Mouse (Mus musculus) hindbrain, embryonic 13.5 days (tissue): Measurements from ENCODE around the gene Acp7. TPM values are rescaled to one million over a fixed set of nuclear protein-coding genes. Genes with fewer than 3 reads are reported as not detected.

Source experiments
- ATAC-seq: fragments of 200-750 bp; cut with Nextera tagmentation; 2 replicates; pipeline ENCODE4 v1.8.0; 2017; ENCODE audit warnings: moderate TSS enrichment; ENCODE audit not compliant: low FRiP score
- H3K27ac ChIP-seq: fragments of 300-500 bp; sonication (generic); 2 replicates; pipeline ENCODE4 v1.5.1; 2015; ENCODE audit warnings: inconsistent platforms, mild to moderate bottlenecking, moderate library complexity
- H3K27me3 ChIP-seq: fragments of 300-500 bp; sonication (generic); 2 replicates; pipeline ENCODE4 v1.6.1; 2015; ENCODE audit warnings: mild to moderate bottlenecking, inconsistent platforms
- H3K36me3 ChIP-seq: fragments of 300-500 bp; sonication (generic); 2 replicates; pipeline ENCODE4 v1.6.1; 2015; ENCODE audit warnings: mild to moderate bottlenecking, inconsistent platforms
- H3K4me1 ChIP-seq: fragments of 300-500 bp; sonication (generic); replicated peaks from 2 replicates; pipeline ENCODE4 v1.6.1; 2015; ENCODE audit warnings: inconsistent platforms
- H3K4me2 ChIP-seq: fragments of 300-500 bp; sonication (generic); 2 replicates; pipeline ENCODE4 v1.6.1; 2015; ENCODE audit warnings: inconsistent platforms, mild to moderate bottlenecking, moderate library complexity
- H3K4me3 ChIP-seq: fragments of 300-500 bp; sonication (generic); 2 replicates; pipeline ENCODE4 v1.5.1; 2015; ENCODE audit warnings: mild to moderate bottlenecking, inconsistent platforms
- H3K9ac ChIP-seq: fragments of 300-500 bp; sonication (generic); 2 replicates; pipeline ENCODE4 v1.6.1; 2015; ENCODE audit warnings: mild to moderate bottlenecking, inconsistent platforms
- H3K9me3 ChIP-seq: fragments of 300-500 bp; sonication (generic); 2 replicates; pipeline ENCODE4 v1.6.1; 2016; ENCODE audit warnings: inconsistent platforms
- WGBS: fragments of 180-500 bp; shearing (Covaris S2); methylation state at CpG from one replicate; pipeline ENCODE4 v1.1.7; 2015; 5-methylcytosine and 5-hydroxymethylcytosine counted together
- microRNA-seq: library from miRNA; unstranded; fragments of <30 nt; microRNA quantifications from one replicate; pipeline ENCODE4, GENCODE M21; 2016
- polyA plus RNA-seq: library from polyadenylated mRNA; unstranded; fragments of >200 nt; fragmentation: Nextera tagmentation; extraction: Ambion mirVana; gene quantifications from 2 replicates; pipeline ENCODE4 v1.2.1, GENCODE M21; 2015

The Acp7 gene
- polyA plus RNA-seq, 1 experiment from 2014 or later = not detected

- no peak for ATAC-seq
- Histone ChIP-seq H3K4me1 (peaks cover 31% of the 10 kb centered on the region), H3K36me3 (peaks cover 26% of the 10 kb centered on the region), H3K4me2 (no peak overlapping the region), H3K27ac (0 out of 2 replicates have a peak overlapping the region, but pooled peaks have one; percentile 12), H3K27me3 (no peaks in the 10 kb centered on the region), H3K9me3 (no peaks in the 10 kb centered on the region), H3K9ac (0 out of 2 replicates have a peak overlapping the region, but pooled peaks have one; percentile 19), H3K4me3 (no peak overlapping the region)
- WGBS = 82% methylated on average over 12 of the region's 12 CpGs
Measured at GRCm38 (mm10) chr7:28570291-28570981, 60.7 kb downstream of the Acp7 start.

DNA sequence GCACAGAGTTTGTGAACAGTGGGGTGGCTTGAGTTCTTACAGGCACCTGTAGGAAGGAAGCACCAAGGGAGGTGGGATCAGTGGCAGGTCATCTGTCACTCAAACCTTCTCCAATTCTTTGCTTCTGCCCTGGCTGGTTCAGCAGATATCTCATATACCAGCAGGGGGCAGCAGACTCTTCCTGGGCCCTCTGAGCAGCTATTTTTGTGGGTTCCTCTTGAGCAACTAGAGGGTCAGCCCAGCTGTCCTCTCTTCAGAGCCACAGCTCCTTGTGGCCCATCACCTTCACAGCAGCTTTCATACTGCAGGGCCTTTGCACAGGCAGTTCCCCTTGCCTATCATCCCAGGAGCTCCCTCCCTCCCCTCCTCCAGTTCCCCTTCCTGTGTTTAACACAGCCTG is 62.9 kb downstream of the Acp7 start:
- Histone ChIP-seq H3K27ac (no peak overlapping the region), H3K4me2 (no peak overlapping the region), H3K4me1 (peaks cover 30% of the 10 kb centered on the region), H3K27me3 (no peaks in the 10 kb centered on the region), H3K9me3 (no peaks in the 10 kb centered on the region), H3K9ac (no peak overlapping the region), H3K4me3 (no peak overlapping the region), H3K36me3 (peaks cover 48% of the 10 kb centered on the region)
- 0 out of 2 replicates have a peak, but pooled peaks have one; percentile 2 for ATAC-seq

DNA sequence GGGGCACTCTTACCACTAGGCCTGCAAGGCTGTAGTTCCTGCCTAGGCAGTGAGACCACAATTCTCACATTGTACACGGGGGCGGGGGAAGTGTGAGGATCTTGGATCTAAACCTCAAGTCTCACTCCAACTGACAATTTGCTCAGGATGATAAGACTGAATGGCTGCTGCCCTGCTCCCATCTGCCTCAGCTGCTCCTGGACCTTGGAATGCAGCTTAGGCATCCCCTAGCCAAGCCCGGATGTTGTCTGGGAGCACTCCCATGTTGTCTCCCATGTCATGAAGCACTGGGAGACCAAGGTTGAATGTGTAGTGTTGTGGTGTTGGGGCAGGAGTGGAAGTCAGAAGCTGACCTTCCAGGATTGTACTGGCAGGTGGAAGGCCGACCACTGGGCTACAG is 63.6 kb downstream of the Acp7 start:
- WGBS = 93% methylated on average over 4 of the region's 4 CpGs
- H3K4me2 ChIP-seq = no peak overlapping the region
- peaks cover 25% of the 10 kb centered on the region for H3K4me1 ChIP-seq
- no peaks in the 10 kb centered on the region for H3K27me3 ChIP-seq
- peaks cover 55% of the 10 kb centered on the region for H3K36me3 ChIP-seq
- ATAC-seq = no peak
- H3K4me3 ChIP-seq = no peak overlapping the region
- no peak overlapping the region for H3K27ac ChIP-seq
- no peaks in the 10 kb centered on the region for H3K9me3 ChIP-seq
- H3K9ac ChIP-seq = no peak overlapping the region

- Histone ChIP-seq H3K36me3 (peaks cover 72% of the 10 kb centered on the region), H3K4me2 (no peak overlapping the region), H3K4me3 (no peak overlapping the region), H3K27ac (no peak overlapping the region), H3K4me1 (peaks cover 6% of the 10 kb centered on the region), H3K9me3 (no peaks in the 10 kb centered on the region), H3K9ac (0 out of 2 replicates have a peak overlapping the region, but pooled peaks have one; percentile 19), H3K27me3 (no peaks in the 10 kb centered on the region)
- WGBS = 78% methylated on average over 5 of the region's 5 CpGs
- no peak for ATAC-seq
Measured at GRCm38 (mm10) chr7:28565407-28565806, 65.7 kb downstream of the Acp7 start.

GRCm38 (mm10) chr7:28562951-28563350 is 68.2 kb downstream of the Acp7 start:
- ATAC-seq = no peak
- no peak overlapping the region for H3K4me2 ChIP-seq

GRCm38 (mm10) chr7:28562371-28562770 is 68.8 kb downstream of the Acp7 start:
- Histone ChIP-seq H3K9me3 (no peaks in the 10 kb centered on the region), H3K27ac (no peak overlapping the region), H3K4me1 (no peaks in the 10 kb centered on the region), H3K4me3 (no peak overlapping the region), H3K36me3 (peaks cover 86% of the 10 kb centered on the region), H3K4me2 (no peak overlapping the region), H3K27me3 (no peaks in the 10 kb centered on the region), H3K9ac (no peak overlapping the region)
- no peak for ATAC-seq
- 79% methylated on average over 13 of the region's 13 CpGs for WGBS

More at GRCm38 (mm10) chr7:28562951-28563350, 68.2 kb downstream of the Acp7 start:
- no peaks in the 10 kb centered on the region for H3K9me3 ChIP-seq
- H3K36me3 ChIP-seq = peaks cover 92% of the 10 kb centered on the region
- no peaks in the 10 kb centered on the region for H3K27me3 ChIP-seq
- H3K9ac ChIP-seq = no peak overlapping the region
- 93% methylated on average over 13 of the region's 13 CpGs for WGBS
- H3K27ac ChIP-seq = no peak overlapping the region
- H3K4me1 ChIP-seq = no peaks in the 10 kb centered on the region
- H3K4me3 ChIP-seq = no peak overlapping the region

DNA sequence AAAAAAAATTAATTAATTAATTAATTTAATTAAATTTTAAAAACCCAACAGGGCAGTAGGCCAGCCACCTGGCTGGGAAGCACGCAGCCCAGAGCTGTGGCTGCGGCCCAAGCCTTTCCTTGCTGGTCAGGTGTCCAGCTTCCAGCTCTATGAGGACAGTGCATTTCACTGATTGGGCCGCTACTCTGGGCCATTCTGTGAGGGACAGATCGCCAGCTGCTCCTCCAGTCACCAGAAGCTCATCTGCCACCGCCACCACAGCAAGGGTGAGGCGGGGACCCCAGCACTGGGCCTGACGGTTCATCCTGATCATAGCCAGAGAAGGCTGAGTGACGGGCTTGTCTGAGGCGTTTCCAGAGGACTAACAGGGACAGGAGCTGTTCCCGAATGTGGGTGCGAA is 69.2 kb downstream of the Acp7 start:
- Histone ChIP-seq H3K9me3 (no peaks in the 10 kb centered on the region), H3K9ac (no peak overlapping the region), H3K4me2 (no peak overlapping the region), H3K4me1 (no peaks in the 10 kb centered on the region), H3K36me3 (peaks cover 82% of the 10 kb centered on the region), H3K27me3 (no peaks in the 10 kb centered on the region), H3K27ac (no peak overlapping the region), H3K4me3 (no peak overlapping the region)
- no peak for ATAC-seq
- 91% methylated on average over 11 of the region's 11 CpGs for WGBS

DNA sequence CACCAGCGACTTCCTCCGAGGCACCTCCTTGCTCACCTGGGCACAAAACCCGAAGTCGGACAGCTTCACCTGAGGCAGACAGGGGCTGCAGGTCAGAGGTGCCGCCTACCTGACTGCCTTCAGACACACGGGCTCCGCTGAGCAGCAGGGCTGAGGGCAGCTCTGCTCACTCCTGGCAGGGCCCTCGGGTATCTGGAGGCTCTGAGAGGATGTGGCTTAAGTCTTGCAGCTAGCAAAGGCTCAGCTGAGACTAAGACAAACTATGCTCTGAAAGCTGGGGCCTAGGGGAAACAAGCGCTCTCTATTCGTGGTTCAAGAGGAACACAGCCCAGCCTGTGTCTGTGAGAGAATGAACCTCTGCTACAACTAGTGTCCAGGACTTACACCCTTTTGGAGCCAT is 70.3 kb downstream of the Acp7 start:
- peaks cover 71% of the 10 kb centered on the region for H3K36me3 ChIP-seq
- 96% methylated on average over 10 of the region's 10 CpGs for WGBS
- H3K9me3 ChIP-seq = no peaks in the 10 kb centered on the region
- no peak overlapping the region for H3K4me2 ChIP-seq
- no peak for ATAC-seq
- H3K27me3 ChIP-seq = no peaks in the 10 kb centered on the region
- peaks cover 3% of the 10 kb centered on the region; the same call in 1 of the 2 replicates for H3K4me1 ChIP-seq
- H3K9ac ChIP-seq = no peak overlapping the region
- H3K27ac ChIP-seq = no peak overlapping the region
- no peak overlapping the region for H3K4me3 ChIP-seq

DNA sequence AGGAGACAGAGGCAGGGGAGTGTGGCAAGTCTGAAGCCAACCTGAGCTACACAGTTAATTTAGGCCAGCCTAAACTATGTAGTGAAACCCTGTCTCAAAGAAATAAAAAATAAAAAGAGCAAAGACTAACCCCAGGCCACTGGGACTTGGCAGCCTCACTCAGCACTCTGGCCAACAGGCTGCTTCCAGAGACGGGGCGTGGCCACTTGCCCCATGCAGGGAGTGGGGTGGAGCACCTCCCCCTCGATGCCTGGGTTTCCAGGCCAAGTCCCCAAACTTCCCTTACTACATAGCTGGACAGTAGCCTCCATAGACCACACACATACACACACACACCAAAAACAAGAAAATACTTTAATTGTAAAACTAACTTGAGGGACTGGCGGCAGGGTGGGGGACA is 72.6 kb downstream of the Acp7 start:
- ATAC-seq = no peak

DNA sequence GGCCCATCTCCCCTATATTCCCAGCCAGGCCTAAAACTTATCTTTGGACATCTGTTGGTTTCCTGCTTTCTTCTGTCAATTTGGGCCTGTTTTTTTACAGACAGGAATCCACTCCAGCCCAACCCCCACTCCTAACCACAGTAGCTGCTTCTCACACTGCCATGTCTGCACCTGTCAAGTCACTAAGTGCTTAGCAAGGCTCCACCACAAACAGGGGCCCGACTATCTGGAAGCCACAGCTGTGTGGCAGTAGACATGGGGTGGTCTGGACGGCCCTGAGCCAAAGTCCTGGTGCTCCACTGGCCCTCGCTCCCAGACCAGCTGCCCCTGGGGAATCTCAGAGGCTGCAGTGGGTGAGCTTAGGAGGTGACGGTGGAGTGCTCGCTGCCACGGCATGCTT is 73.4 kb downstream of the Acp7 start:
- H3K36me3 ChIP-seq = peaks cover 39% of the 10 kb centered on the region
- ATAC-seq = no peak
- H3K4me1 ChIP-seq = peaks cover 5% of the 10 kb centered on the region; the same call in 1 of the 2 replicates
- H3K9ac ChIP-seq = no peak overlapping the region
- H3K27ac ChIP-seq = 0 out of 2 replicates have a peak overlapping the region, but pooled peaks have one; percentile 48
- H3K27me3 ChIP-seq = no peaks in the 10 kb centered on the region
- H3K4me3 ChIP-seq = no peak overlapping the region
- WGBS = 88% methylated on average over 6 of the region's 6 CpGs
- H3K4me2 ChIP-seq = no peak overlapping the region
- H3K9me3 ChIP-seq = no peaks in the 10 kb centered on the region

More for the DNA sequence above, 72.6 kb downstream of the Acp7 start:
- Histone ChIP-seq H3K9me3 (no peaks in the 10 kb centered on the region), H3K36me3 (peaks cover 47% of the 10 kb centered on the region), H3K4me3 (no peak overlapping the region), H3K9ac (no peak overlapping the region), H3K4me2 (no peak overlapping the region), H3K4me1 (peaks cover 5% of the 10 kb centered on the region; the same call in 1 of the 2 replicates), H3K27ac (no peak overlapping the region), H3K27me3 (no peaks in the 10 kb centered on the region)
- WGBS = 71% methylated on average over 4 of the region's 4 CpGs

Small RNA genes lying within 50 kb of the gene (microRNA-seq; reads per million reads assigned to microRNA genes)
- gene Mir7049 = not detected

Other genes starting within 250 kb of the Acp7 start
- gene Med29, start 238.6 kb downstream of the Acp7 start, polyA plus RNA-seq = 43.7 and 44.8 TPM in 2 replicates
- gene Paf1, start 238.4 kb downstream of the Acp7 start, polyA plus RNA-seq = 93.0 and 100 TPM in 2 replicates
- 5.2 and 5.3 TPM in 2 replicates for gene Gmfg, start 193.9 kb downstream of the Acp7 start, polyA plus RNA-seq
- gene Lrfn1, start 179.4 kb downstream of the Acp7 start, polyA plus RNA-seq = 11.3 and 11.8 TPM in 2 replicates
- not detected in 2 replicates for gene Ifnl2, start 120.9 kb downstream of the Acp7 start, polyA plus RNA-seq
- not detected in 2 replicates for gene Ifnl3, start 108.5 kb downstream of the Acp7 start, polyA plus RNA-seq
- not detected in 2 replicates for gene Sycn, start 90.4 kb downstream of the Acp7 start, polyA plus RNA-seq
- 0.13 TPM in 1 of 2 replicates, not detected in the other for gene Nccrp1, start 84.1 kb downstream of the Acp7 start, polyA plus RNA-seq
- gene Samd4b, start 33.2 kb downstream of the Acp7 start, polyA plus RNA-seq = 20.7 and 21.6 TPM in 2 replicates
- 21.5 and 22.1 TPM in 2 replicates for gene Pak4, start 33.1 kb downstream of the Acp7 start, polyA plus RNA-seq
- 7.0 and 7.4 TPM in 2 replicates for gene Fbxo27, start 61.5 kb upstream of the Acp7 start, polyA plus RNA-seq
- gene Fbxo17, start 85.5 kb upstream of the Acp7 start, polyA plus RNA-seq = 3.1 and 3.4 TPM in 2 replicates
- 108 and 114 TPM in 2 replicates for gene Mrps12, start 110.5 kb upstream of the Acp7 start, polyA plus RNA-seq
- 20.6 and 22.6 TPM in 2 replicates for gene Sars2, start 110.7 kb upstream of the Acp7 start, polyA plus RNA-seq
- gene Ccer2, start 124.8 kb upstream of the Acp7 start, polyA plus RNA-seq = 3.1 and 3.6 TPM in 2 replicates
- gene Sirt2, start 135.4 kb upstream of the Acp7 start, polyA plus RNA-seq = 105 and 111 TPM in 2 replicates
- gene Nfkbib, start 136.2 kb upstream of the Acp7 start, polyA plus RNA-seq = 58.6 and 59.5 TPM in 2 replicates
- gene Rinl, start 157.6 kb upstream of the Acp7 start, polyA plus RNA-seq = 2.7 and 2.8 TPM in 2 replicates
- gene Hnrnpl, start 177.2 kb upstream of the Acp7 start, polyA plus RNA-seq = 200 and 202 TPM in 2 replicates
- 81.8 and 87.5 TPM in 2 replicates for gene Ech1, start 193.9 kb upstream of the Acp7 start, polyA plus RNA-seq
- gene Lgals4, start 202.5 kb upstream of the Acp7 start, polyA plus RNA-seq = 5.6 and 6.3 TPM in 2 replicates
- gene Lgals7, start 232.5 kb upstream of the Acp7 start, polyA plus RNA-seq = 6.4 and 7.4 TPM in 2 replicates